Mouse (Mus musculus) spleen, adult 2 months (tissue): ENCODE results near the gene Dqx1.

Source experiments
- CTCF ChIP-seq: fragments of 200-500 bp; IDR thresholded peaks from 2 replicates; pipeline ENCODE4 v1.5.1; 2011; ENCODE audit warnings: mild to moderate bottlenecking, inconsistent platforms; ENCODE audit not compliant: insufficient read depth, insufficient read length, insufficient replicate concordance; ENCODE audit errors: extremely low read depth
- POLR2A ChIP-seq: fragments of 200-500 bp; IDR thresholded peaks from 2 replicates; pipeline ENCODE4 v1.6.1; 2011; ENCODE audit warnings: low read depth, low read length, inconsistent platforms

GRCm38 (mm10) chr6:83037188-83037587 is 20.5 kb upstream of the Dqx1 start:
- no peak for TF ChIP-seq CTCF
- no peak for TF ChIP-seq POLR2A
